Comparison of ENCODE assay signal across 8 mouse cellular contexts in the genomic region with DNA sequence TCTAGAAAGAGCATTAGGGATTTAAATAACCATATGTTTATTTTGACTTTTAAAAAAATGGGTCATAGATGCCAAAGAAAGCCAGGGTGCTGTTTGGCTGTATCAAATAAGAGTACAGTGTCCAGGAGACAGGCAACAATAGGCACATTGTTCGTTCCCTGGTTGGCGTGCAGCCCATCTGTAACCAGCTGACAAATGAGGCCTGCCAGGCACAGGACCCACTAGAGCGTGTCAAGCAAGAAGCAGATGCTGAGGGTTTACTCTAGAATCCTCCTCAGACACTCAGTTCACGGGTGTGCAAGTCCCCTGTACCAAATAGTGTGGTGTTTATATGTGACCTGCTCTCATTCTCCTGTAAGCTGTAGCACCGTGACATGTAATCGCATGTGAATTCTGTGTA.
DNase-seq lines count a peak whose midpoint lies in the region; ATAC-seq and TF ChIP-seq lines count a peak whose summit lies in the region.

No protein-coding gene starts in this region.

- H3K9me3 ChIP-seq in hindbrain, embryonic 15.5 days, result no peaks in the 10 kb centered on the region
- no peaks in the 10 kb centered on the region for H3K9me3 ChIP-seq in neural tube, embryonic 12.5 days
- H3K9me3 ChIP-seq in stomach, embryonic 15.5 days, result no peaks in the 10 kb centered on the region

- peak; percentile 89 for ATAC-seq in hindbrain, embryonic 15.5 days (ENCODE audit: low FRiP score, low read depth)
- ATAC-seq in neural tube, embryonic 12.5 days (ENCODE audit: low FRiP score, low read depth), result peak; percentile 82
- peak; percentile 41; the same call in 1 of the 2 replicates for ATAC-seq in stomach, embryonic 15.5 days (ENCODE audit: insufficient read depth, low FRiP score, low read depth)

- H3K4me3 ChIP-seq in kidney, adult 2 months (ENCODE audit: insufficient read depth, low read depth, low read length), result no peak overlapping the region
- no peak overlapping the region for H3K4me3 ChIP-seq in hindbrain, embryonic 15.5 days
- H3K4me3 ChIP-seq in neural tube, embryonic 12.5 days, result no peak overlapping the region
- no peak overlapping the region for H3K4me3 ChIP-seq in stomach, embryonic 15.5 days (replicated peaks)

- WGBS in kidney, adult 2 months, result 50% methylated on average over 6 of the region's 6 CpGs
- WGBS in hindbrain, embryonic 15.5 days, result 24% methylated on average over 6 of the region's 6 CpGs
- WGBS in neural tube, embryonic 12.5 days, result 28% methylated on average over 6 of the region's 6 CpGs
- 54% methylated on average over 6 of the region's 6 CpGs for WGBS in stomach, embryonic 15.5 days

- intact Hi-C loops in left cerebral cortex, postnatal 4 days (cut with DNase I), result no loop called here

- peak; percentile 42 for DNase-seq in kidney, adult 2 months
- DNase-seq in kidney, adult 11 months, result no peak
- peak; percentile 48 for DNase-seq in embryo, embryonic 11.5 days (ENCODE audit: low read depth, low spot score)
- peak; percentile 95 for DNase-seq in left cerebral cortex, postnatal 4 days
- no peak for DNase-seq in thymus, adult 18-20 months

- H3K4me2 ChIP-seq in hindbrain, embryonic 15.5 days, result no peak overlapping the region
- no peak overlapping the region for H3K4me2 ChIP-seq in neural tube, embryonic 12.5 days (replicated peaks)
- H3K4me2 ChIP-seq in stomach, embryonic 15.5 days, result no peak overlapping the region

- TF ChIP-seq CTCF in kidney, adult 2 months (conservative IDR thresholded peaks at IDR 0.05; ENCODE audit: insufficient read depth, insufficient read length, low read depth, low read length), result no peak

- no peak for TF ChIP-seq POLR2A in kidney, adult 2 months (IDR thresholded peaks at IDR 0.05; ENCODE audit: low read depth, low read length)

- H3K27ac ChIP-seq in kidney, adult 2 months (ENCODE audit: insufficient read depth, low read depth, low read length), result no peak overlapping the region
- peak overlapping the region; percentile 42; the same call in 1 of the 2 replicates for H3K27ac ChIP-seq in hindbrain, embryonic 15.5 days (replicated peaks)
- H3K27ac ChIP-seq in neural tube, embryonic 12.5 days, result no peak overlapping the region
- H3K27ac ChIP-seq in stomach, embryonic 15.5 days, result no peak overlapping the region

- H3K4me1 ChIP-seq in kidney, adult 2 months (ENCODE audit: control insufficient read depth, insufficient read depth, low read length), result peaks cover 4% of the 10 kb centered on the region; the same call in 1 of the 2 replicates
- peaks cover 19% of the 10 kb centered on the region for H3K4me1 ChIP-seq in hindbrain, embryonic 15.5 days (replicated peaks)
- peaks cover 29% of the 10 kb centered on the region for H3K4me1 ChIP-seq in neural tube, embryonic 12.5 days
- peaks cover 4% of the 10 kb centered on the region; the same call in 1 of the 2 replicates for H3K4me1 ChIP-seq in stomach, embryonic 15.5 days

- no peaks in the 10 kb centered on the region for H3K36me3 ChIP-seq in kidney, adult 2 months (ENCODE audit: control insufficient read depth, insufficient read depth, low read length)
- H3K36me3 ChIP-seq in hindbrain, embryonic 15.5 days, result no peaks in the 10 kb centered on the region
- H3K36me3 ChIP-seq in neural tube, embryonic 12.5 days, result no peaks in the 10 kb centered on the region
- H3K36me3 ChIP-seq in stomach, embryonic 15.5 days, result no peaks in the 10 kb centered on the region

- no peak overlapping the region for H3K9ac ChIP-seq in hindbrain, embryonic 15.5 days
- no peak overlapping the region for H3K9ac ChIP-seq in neural tube, embryonic 12.5 days
- H3K9ac ChIP-seq in stomach, embryonic 15.5 days, result no peak overlapping the region

- H3K27me3 ChIP-seq in kidney, adult 2 months (replicated peaks; ENCODE audit: control insufficient read depth, insufficient read depth, low read length), result no peaks in the 10 kb centered on the region
- H3K27me3 ChIP-seq in hindbrain, embryonic 15.5 days, result no peaks in the 10 kb centered on the region
- no peaks in the 10 kb centered on the region for H3K27me3 ChIP-seq in neural tube, embryonic 12.5 days (replicated peaks)
- H3K27me3 ChIP-seq in stomach, embryonic 15.5 days (replicated peaks), result no peaks in the 10 kb centered on the region

Comparison
In these comparisons a context has a peak if more than half of its experiments do, and no peak if none do; other contexts are left out.
1. DNase-seq: peak in kidney, adult 2 months (single experiment), embryo, embryonic 11.5 days (single experiment) and left cerebral cortex, postnatal 4 days (single experiment); none in kidney, adult 11 months (single experiment) and thymus, adult 18-20 months (0 of 2).
2. Peak in every context shown above with its lines, with median percentiles within 50 percentile points of each other: ATAC-seq.